Mouse (Mus musculus): Measurements from ENCODE around the gene Zfp987. TPM values are rescaled to one million over a fixed set of nuclear protein-coding genes. Genes with fewer than 3 reads are reported as not detected.
A peak's percentile ranks its signal among the peaks of the same experiment; 100 is the strongest.
"Not testable (repeated sequence)": the region's sequence is repeated elsewhere in the genome, so short reads cannot be mapped to it uniquely, and the experiment has no call there.

Gene Zfp987
- polyA plus RNA-seq, 1 experiment from 2014 or later = 0.32 TPM

DNA sequence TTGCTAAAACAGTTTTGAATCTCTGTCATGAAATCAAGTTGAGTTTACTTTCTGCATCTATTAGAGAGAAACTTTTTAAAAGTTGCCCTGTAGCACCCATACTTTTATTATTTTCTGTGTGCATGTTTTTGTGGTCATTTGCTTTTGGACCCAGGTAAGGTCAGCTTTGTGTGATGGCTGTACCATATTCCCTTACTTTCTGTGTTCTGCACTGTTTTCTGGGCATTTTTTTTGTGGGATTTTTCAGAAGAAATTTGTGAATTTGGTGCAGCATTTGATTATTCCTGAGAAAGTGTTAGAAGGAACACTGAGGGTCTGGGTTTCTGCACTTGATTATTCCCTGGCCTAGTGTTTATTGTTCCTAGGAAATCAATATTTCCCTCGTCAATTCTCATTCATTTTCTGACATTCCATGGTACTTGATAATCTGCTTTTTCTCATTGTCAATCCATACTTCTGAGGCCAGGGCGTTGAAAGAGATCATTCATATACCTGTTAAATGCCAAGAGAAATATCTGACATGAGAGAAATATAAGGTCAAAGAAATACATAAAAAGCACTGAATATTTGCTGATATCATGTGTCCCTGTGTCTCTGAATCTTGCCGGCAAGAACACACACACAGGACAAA lies 70.2 kb downstream of the Zfp987 start:
- not testable (repeated sequence) for H3K36me3 ChIP-seq (ENCODE audit: control insufficient read depth, insufficient read depth, low read length); ATAC-seq (ENCODE audit: insufficient number of reproducible peaks, insufficient read depth, low FRiP score, low read depth); H3K9ac ChIP-seq (replicated peaks; ENCODE audit: low read depth, low read length); H3K4me2 ChIP-seq (replicated peaks; ENCODE audit: low read depth, low read length); H3K4me3 ChIP-seq (ENCODE audit: low read depth, low read length); H3K4me1 ChIP-seq (ENCODE audit: control insufficient read depth, insufficient read depth, low read length); H3K27me3 ChIP-seq (ENCODE audit: control insufficient read depth, insufficient read depth, low read length); H3K27ac ChIP-seq (ENCODE audit: low read length)
- 80% methylated on average over 3 of the region's 3 CpGs for WGBS
- peaks cover 10% of the 10 kb centered on the region; the same call in 1 of the 2 replicates for H3K9me3 ChIP-seq (ENCODE audit: control insufficient read depth, low read depth, low read length)

DNA sequence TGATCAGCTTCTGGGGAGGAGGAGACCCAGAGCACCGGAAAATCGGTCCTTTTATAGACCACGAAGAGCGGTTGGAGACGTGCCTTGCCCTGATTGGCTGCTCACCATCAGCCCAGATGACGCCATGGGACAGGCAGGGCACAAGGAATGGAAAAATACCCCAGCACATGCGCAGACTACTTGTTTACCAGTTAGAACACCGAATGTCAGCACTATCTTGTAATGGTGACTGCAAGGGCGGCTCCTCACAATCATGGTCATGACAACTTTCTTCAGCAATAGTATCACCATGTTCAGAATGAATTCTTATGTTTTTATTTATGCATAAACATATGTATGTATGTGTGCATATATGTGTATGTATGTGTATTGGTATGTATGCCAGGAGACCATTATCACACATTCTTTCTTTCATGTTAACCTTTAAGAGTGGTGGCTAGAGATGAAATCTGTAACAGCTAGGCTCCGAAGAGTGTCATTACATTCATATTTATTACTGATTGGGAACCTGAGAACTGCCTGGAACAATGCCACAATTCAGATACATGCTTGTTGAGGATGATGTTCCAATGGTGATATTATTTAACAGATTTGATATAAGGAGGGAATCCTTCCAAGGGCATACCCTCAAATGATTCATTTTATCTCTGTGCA lies 70.9 kb downstream of the Zfp987 start:
- peaks cover 10% of the 10 kb centered on the region; the same call in 1 of the 2 replicates for H3K9me3 ChIP-seq (ENCODE audit: control insufficient read depth, low read depth, low read length)
- not testable (repeated sequence) for H3K27ac ChIP-seq (ENCODE audit: low read length); H3K4me2 ChIP-seq (replicated peaks; ENCODE audit: low read depth, low read length); H3K4me3 ChIP-seq (ENCODE audit: low read depth, low read length); H3K36me3 ChIP-seq (ENCODE audit: control insufficient read depth, insufficient read depth, low read length); H3K4me1 ChIP-seq (ENCODE audit: control insufficient read depth, insufficient read depth, low read length); H3K9ac ChIP-seq (replicated peaks; ENCODE audit: low read depth, low read length); H3K27me3 ChIP-seq (ENCODE audit: control insufficient read depth, insufficient read depth, low read length)
- ATAC-seq (ENCODE audit: insufficient number of reproducible peaks, insufficient read depth, low FRiP score, low read depth) = peak; percentile 72
- 81% methylated on average over 10 of the region's 10 CpGs for WGBS

DNA sequence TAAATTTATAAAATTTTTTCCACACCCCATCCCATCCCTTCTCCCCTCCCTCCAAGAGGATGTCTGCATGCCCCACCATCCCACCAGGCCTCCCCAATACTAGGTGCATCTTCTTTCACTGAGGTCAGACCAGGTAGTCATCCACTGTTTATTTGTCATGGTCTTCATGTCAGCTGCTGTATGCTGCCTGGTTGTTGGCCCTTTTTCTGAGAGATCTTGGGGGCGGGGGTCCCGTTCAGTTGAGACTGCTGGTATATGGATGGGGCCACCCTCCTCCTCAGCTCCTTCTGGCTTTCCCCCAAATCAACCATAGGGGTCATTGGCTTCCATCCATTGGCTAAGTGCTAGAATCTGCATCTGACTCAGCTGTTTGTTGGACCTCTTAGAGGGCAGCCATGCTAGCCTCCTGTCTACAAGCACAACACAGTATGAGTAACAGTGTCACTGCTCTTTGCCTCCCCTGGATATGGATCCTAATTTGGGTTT lies 71.7 kb downstream of the Zfp987 start:
- H3K4me2 ChIP-seq (replicated peaks; ENCODE audit: low read depth, low read length); H3K27me3 ChIP-seq (ENCODE audit: control insufficient read depth, insufficient read depth, low read length); H3K36me3 ChIP-seq (ENCODE audit: control insufficient read depth, insufficient read depth, low read length); H3K27ac ChIP-seq (ENCODE audit: low read length); H3K4me1 ChIP-seq (ENCODE audit: control insufficient read depth, insufficient read depth, low read length); H3K4me3 ChIP-seq (ENCODE audit: low read depth, low read length); H3K9ac ChIP-seq (replicated peaks; ENCODE audit: low read depth, low read length): not testable (repeated sequence)
- H3K9me3 ChIP-seq (ENCODE audit: control insufficient read depth, low read depth, low read length) = peaks cover 11% of the 10 kb centered on the region
- ATAC-seq (ENCODE audit: insufficient number of reproducible peaks, insufficient read depth, low FRiP score, low read depth) = peak; percentile 75
- WGBS = no CpG with 5 or more reads among the region's 2 CpGs

DNA sequence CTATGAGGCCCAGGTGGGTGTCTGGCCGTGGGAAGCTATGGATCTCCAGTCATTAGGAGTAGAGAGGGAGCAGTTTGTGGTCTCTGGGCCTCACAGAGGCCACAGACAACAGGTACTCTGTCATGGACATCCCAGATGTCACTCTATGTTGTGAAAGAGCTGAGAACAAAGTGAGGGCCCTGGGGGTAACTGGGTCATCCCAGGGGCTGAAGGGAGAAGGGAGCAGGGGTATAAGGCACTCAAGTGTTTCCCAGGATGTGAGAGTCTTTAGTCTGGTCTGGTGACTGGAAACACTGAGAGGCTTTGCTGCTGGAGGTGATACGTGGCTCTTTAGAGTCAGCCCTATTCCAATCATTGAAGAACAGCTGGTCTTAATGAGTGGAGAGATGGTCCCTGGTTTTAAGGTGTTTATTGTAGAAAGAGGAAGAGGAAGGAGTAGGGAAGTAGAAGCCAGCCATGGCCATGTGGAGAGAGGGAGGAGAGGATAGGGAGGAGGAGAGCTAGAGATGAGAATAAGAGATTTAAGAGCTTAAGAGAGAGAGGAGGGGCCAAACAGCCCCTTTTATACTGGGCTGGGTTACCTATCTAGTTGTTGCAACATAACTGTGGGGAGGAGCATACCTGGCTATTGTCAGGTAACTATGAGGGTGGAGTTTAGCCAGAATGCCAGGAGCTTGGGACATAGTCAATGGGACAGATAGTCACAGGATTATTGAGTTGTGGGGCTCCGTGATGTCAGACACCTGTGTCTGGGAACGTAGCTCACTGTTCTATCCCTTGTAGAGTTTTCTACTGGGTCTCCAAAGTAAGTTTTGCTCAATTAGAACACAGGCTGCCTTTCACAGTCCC lies 76.5 kb downstream of the Zfp987 start:
- not testable (repeated sequence) for H3K27ac ChIP-seq (ENCODE audit: low read length); H3K9ac ChIP-seq (replicated peaks; ENCODE audit: low read depth, low read length); H3K36me3 ChIP-seq (ENCODE audit: control insufficient read depth, insufficient read depth, low read length); H3K4me2 ChIP-seq (replicated peaks; ENCODE audit: low read depth, low read length); H3K9me3 ChIP-seq (ENCODE audit: control insufficient read depth, low read depth, low read length); H3K4me3 ChIP-seq (ENCODE audit: low read depth, low read length); H3K4me1 ChIP-seq (ENCODE audit: control insufficient read depth, insufficient read depth, low read length); H3K27me3 ChIP-seq (ENCODE audit: control insufficient read depth, insufficient read depth, low read length)
- WGBS = 60% methylated on average over 3 of the region's 4 CpGs
- ATAC-seq (ENCODE audit: insufficient number of reproducible peaks, insufficient read depth, low FRiP score, low read depth) = peak; percentile 61; the same call in 1 of the 2 replicates

Other genes with a start within 250 kb of the Zfp987 start
- gene Zfp986, start 228.5 kb upstream of the Zfp987 start, polyA plus RNA-seq (2014; fragmentation: Nextera tagmentation; extraction: Ambion mirVana) = not detected in 2 replicates
- not detected in 2 replicates for gene Zfp600, start 59.5 kb downstream of the Zfp987 start, polyA plus RNA-seq (2014; fragmentation: Nextera tagmentation; extraction: Ambion mirVana)

Data from stomach, embryonic 14.5 days (tissue).